ENCODE assay signal across 9 mouse cellular contexts in the genomic region with DNA sequence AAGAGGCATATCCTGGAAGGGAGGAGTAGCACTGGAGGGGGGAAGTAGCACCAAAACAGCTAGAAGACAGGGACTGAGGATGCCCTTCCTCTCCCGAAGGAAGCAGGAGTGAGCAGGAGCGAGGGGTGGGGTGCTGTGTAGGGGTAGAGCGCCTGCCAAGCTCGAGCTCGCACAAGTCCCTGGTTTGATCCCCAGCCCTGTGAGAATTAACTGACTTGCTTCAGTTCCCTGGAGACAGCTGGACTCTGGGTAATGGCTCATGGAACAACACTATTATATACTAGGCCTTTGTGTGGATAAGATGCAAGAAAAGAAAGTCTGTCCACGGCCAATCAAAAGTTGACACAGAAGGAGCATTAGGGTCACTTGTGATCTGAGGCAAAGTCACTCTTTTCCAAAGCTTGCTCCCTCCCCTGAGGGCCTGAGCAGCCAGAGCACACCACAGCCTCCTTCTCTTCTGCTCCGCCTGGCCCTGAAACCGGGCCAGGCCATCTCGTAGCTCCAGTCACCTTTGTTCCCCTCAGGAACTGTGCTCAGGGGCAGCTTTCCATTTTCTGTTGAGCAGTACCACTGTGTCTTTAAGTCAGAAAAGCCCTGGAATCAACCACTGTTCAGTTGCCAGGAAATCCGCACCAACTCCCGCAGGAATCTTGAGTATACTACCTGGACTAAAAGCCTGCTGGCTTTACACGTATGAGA.
A peak's percentile ranks its signal among the peaks of the same experiment; 100 is the strongest.
DNase-seq lines count a peak whose midpoint lies in the region; ATAC-seq and TF ChIP-seq lines count a peak whose summit lies in the region.
"Had no signal": no experiment of that assay in that cellular context is flagged by ENCODE, and none has a peak within 500 bp of the region (broad histone marks: within the 10 kb centered on the region; RNA-seq: fewer than 3 reads in every experiment).

No protein-coding gene starts in this region.

- no peak for ATAC-seq in liver, embryonic 12.5 days
- no peak; the same call in 1 of the 2 replicates for ATAC-seq in embryonic facial prominence, embryonic 15.5 days (ENCODE audit: insufficient number of reproducible peaks, low FRiP score, low TSS enrichment, low read depth)
- peak; percentile 64; the same call in 1 of the 2 replicates for ATAC-seq in hindbrain, embryonic 14.5 days (ENCODE audit: low FRiP score)
- ATAC-seq in midbrain, postnatal 0 days (ENCODE audit: low FRiP score), result no peak

- TF ChIP-seq CTCF in liver, adult 2 months (IDR thresholded peaks at IDR 0.05; ENCODE audit: low read depth, low read length), result no peak
- TF ChIP-seq CTCF in midbrain, postnatal 0 days (IDR thresholded peaks at IDR 0.05), result no peak

- DNase-seq in liver, adult 2 months (ENCODE audit: extremely low read depth, low read depth, low spot score), result peak; percentile 30
- no peak for DNase-seq in hindbrain, embryonic 14.5 days (ENCODE audit: low spot score)
- peak; percentile 34 for DNase-seq in midbrain, postnatal 0 days (ENCODE audit: low spot score)
- DNase-seq in spleen, postnatal 36 days (ENCODE audit: low spot score in 2 of 2), result no peak
- no peak for DNase-seq in right cerebral cortex, postnatal 36 days (ENCODE audit: low spot score in 2 of 2)
- DNase-seq in gastrocnemius, postnatal 36 days, result no peak
- DNase-seq: kidney, adult 8-10 months had no signal

- H3K4me1 ChIP-seq in liver, adult 2 months (ENCODE audit: control insufficient read depth, insufficient read depth, low read length), result peaks cover 5% of the 10 kb centered on the region; the same call in 1 of the 2 replicates
- peaks cover 8% of the 10 kb centered on the region; the same call in 1 of the 2 replicates for H3K4me1 ChIP-seq in liver, embryonic 12.5 days
- H3K4me1 ChIP-seq in embryonic facial prominence, embryonic 15.5 days, result peaks cover 10% of the 10 kb centered on the region; the same call in 1 of the 2 replicates
- no peaks in the 10 kb centered on the region for H3K4me1 ChIP-seq in hindbrain, embryonic 14.5 days (replicated peaks; ENCODE audit: control insufficient read depth, insufficient read depth, low read length)
- no peaks in the 10 kb centered on the region for H3K4me1 ChIP-seq in midbrain, postnatal 0 days (ENCODE audit: insufficient read depth, low read length)

- H3K27me3 ChIP-seq in liver, adult 2 months (ENCODE audit: control insufficient read depth, insufficient read depth, low read length), result no peaks in the 10 kb centered on the region
- no peaks in the 10 kb centered on the region for H3K27me3 ChIP-seq in liver, embryonic 12.5 days (replicated peaks)
- H3K27me3 ChIP-seq in embryonic facial prominence, embryonic 15.5 days, result no peaks in the 10 kb centered on the region
- H3K27me3 ChIP-seq in hindbrain, embryonic 14.5 days (ENCODE audit: control insufficient read depth, insufficient read depth, low read length), result no peaks in the 10 kb centered on the region
- H3K27me3 ChIP-seq in midbrain, postnatal 0 days (ENCODE audit: insufficient read depth, low read length), result 0 out of 2 replicates have a peak, but pooled peaks cover 2% of the 10 kb centered on the region

- no peak overlapping the region for H3K9ac ChIP-seq in liver, adult 2 months (ENCODE audit: low read depth, low read length)
- H3K9ac ChIP-seq in liver, embryonic 12.5 days, result no peak overlapping the region
- H3K9ac ChIP-seq in embryonic facial prominence, embryonic 15.5 days, result no peak overlapping the region
- no peak overlapping the region for H3K9ac ChIP-seq in hindbrain, embryonic 14.5 days
- no peak overlapping the region for H3K9ac ChIP-seq in midbrain, postnatal 0 days (replicated peaks; ENCODE audit: low read length, poor library complexity, severe bottlenecking)

- 80% methylated on average over 12 of the region's 12 CpGs for WGBS in liver, adult 2 months
- 77% methylated on average over 12 of the region's 12 CpGs for WGBS in liver, embryonic 12.5 days (ENCODE audit: insufficient replicate concordance)
- 44% methylated on average over 12 of the region's 12 CpGs for WGBS in embryonic facial prominence, embryonic 15.5 days
- 33% methylated on average over 12 of the region's 12 CpGs for WGBS in hindbrain, embryonic 14.5 days
- WGBS in midbrain, postnatal 0 days, result 36% methylated on average over 12 of the region's 12 CpGs

- no peaks in the 10 kb centered on the region for H3K79me2 ChIP-seq in liver, adult 2 months (ENCODE audit: control insufficient read depth, insufficient read depth, low read length)

- no peak overlapping the region for H3K4me3 ChIP-seq in liver, adult 2 months (ENCODE audit: insufficient read depth, low read depth, low read length)
- no peak overlapping the region for H3K4me3 ChIP-seq in liver, embryonic 12.5 days
- H3K4me3 ChIP-seq in embryonic facial prominence, embryonic 15.5 days (replicated peaks), result no peak overlapping the region
- H3K4me3 ChIP-seq in hindbrain, embryonic 14.5 days (replicated peaks; ENCODE audit: low read length), result no peak overlapping the region
- H3K4me3 ChIP-seq in midbrain, postnatal 0 days (ENCODE audit: low read depth, low read length), result no peak overlapping the region

- intact Hi-C loops in gastrocnemius, postnatal 36 days (cut with DNase I), result no loop called here

- H3K36me3 ChIP-seq in liver, adult 2 months (ENCODE audit: control insufficient read depth, insufficient read depth, low read length), result 0 out of 2 replicates have a peak, but pooled peaks cover 2% of the 10 kb centered on the region
- no peaks in the 10 kb centered on the region for H3K36me3 ChIP-seq in liver, embryonic 12.5 days
- no peaks in the 10 kb centered on the region for H3K36me3 ChIP-seq in embryonic facial prominence, embryonic 15.5 days
- H3K36me3 ChIP-seq in hindbrain, embryonic 14.5 days (replicated peaks; ENCODE audit: control insufficient read depth, insufficient read depth), result no peaks in the 10 kb centered on the region
- no peaks in the 10 kb centered on the region for H3K36me3 ChIP-seq in midbrain, postnatal 0 days (ENCODE audit: insufficient read depth, low read length)

- no peak for TF ChIP-seq POLR2A in liver, adult 2 months (IDR thresholded peaks at IDR 0.05; ENCODE audit: extremely low read depth, insufficient read depth, low read length)

- no peaks in the 10 kb centered on the region for H3K9me3 ChIP-seq in liver, embryonic 12.5 days (replicated peaks)
- no peaks in the 10 kb centered on the region for H3K9me3 ChIP-seq in embryonic facial prominence, embryonic 15.5 days (replicated peaks)
- H3K9me3 ChIP-seq in hindbrain, embryonic 14.5 days (ENCODE audit: control insufficient read depth, low read length), result no peaks in the 10 kb centered on the region
- no peaks in the 10 kb centered on the region for H3K9me3 ChIP-seq in midbrain, postnatal 0 days (ENCODE audit: low read length)

- no peak overlapping the region for H3K27ac ChIP-seq in liver, adult 2 months (replicated peaks; ENCODE audit: insufficient read depth, low read depth, low read length)
- no peak overlapping the region for H3K27ac ChIP-seq in liver, embryonic 12.5 days
- H3K27ac ChIP-seq in embryonic facial prominence, embryonic 15.5 days (replicated peaks), result peak overlapping the region; percentile 77
- peak overlapping the region; percentile 23; the same call in 1 of the 2 replicates for H3K27ac ChIP-seq in hindbrain, embryonic 14.5 days
- H3K27ac ChIP-seq in midbrain, postnatal 0 days (ENCODE audit: low read depth, low read length), result peak overlapping the region; percentile 18; the same call in 1 of the 2 replicates

- no peak overlapping the region for H3K4me2 ChIP-seq in liver, embryonic 12.5 days
- H3K4me2 ChIP-seq in embryonic facial prominence, embryonic 15.5 days (replicated peaks), result no peak overlapping the region
- H3K4me2 ChIP-seq in hindbrain, embryonic 14.5 days (replicated peaks), result no peak overlapping the region
- no peak overlapping the region for H3K4me2 ChIP-seq in midbrain, postnatal 0 days (ENCODE audit: low read depth, low read length, poor library complexity, severe bottlenecking)

Comparison
In these comparisons a context has a peak if more than half of its experiments do, and no peak if none do; other contexts are left out.
1. DNase-seq: peak in liver, adult 2 months (single experiment) and midbrain, postnatal 0 days (single experiment); none in hindbrain, embryonic 14.5 days (single experiment), spleen, postnatal 36 days (0 of 2), right cerebral cortex, postnatal 36 days (0 of 2) and gastrocnemius, postnatal 36 days (0 of 2).
2. H3K27ac ChIP-seq: peak in embryonic facial prominence, embryonic 15.5 days (single experiment), hindbrain, embryonic 14.5 days (single experiment) and midbrain, postnatal 0 days (single experiment); none in liver, adult 2 months (single experiment) and liver, embryonic 12.5 days (single experiment).